Mouse (Mus musculus) testis, adult 2 months (tissue): Measurements from ENCODE around the gene Ace.

ENCODE experiments used
- CTCF ChIP-seq: fragments of 200-500 bp; IDR thresholded peaks from 2 replicates; pipeline ENCODE4 v1.5.1; 2012; ENCODE audit warnings: low read depth, mild to moderate bottlenecking, inconsistent platforms, low read length, moderate library complexity; ENCODE audit not compliant: control insufficient read depth, insufficient read depth, insufficient replicate concordance
- POLR2A ChIP-seq: fragments of 200-500 bp; IDR thresholded peaks from 2 replicates; pipeline ENCODE4 v1.6.1; 2012; ENCODE audit warnings: low read depth, mild to moderate bottlenecking, inconsistent platforms, low read length, moderate library complexity; ENCODE audit not compliant: control insufficient read depth

DNA sequence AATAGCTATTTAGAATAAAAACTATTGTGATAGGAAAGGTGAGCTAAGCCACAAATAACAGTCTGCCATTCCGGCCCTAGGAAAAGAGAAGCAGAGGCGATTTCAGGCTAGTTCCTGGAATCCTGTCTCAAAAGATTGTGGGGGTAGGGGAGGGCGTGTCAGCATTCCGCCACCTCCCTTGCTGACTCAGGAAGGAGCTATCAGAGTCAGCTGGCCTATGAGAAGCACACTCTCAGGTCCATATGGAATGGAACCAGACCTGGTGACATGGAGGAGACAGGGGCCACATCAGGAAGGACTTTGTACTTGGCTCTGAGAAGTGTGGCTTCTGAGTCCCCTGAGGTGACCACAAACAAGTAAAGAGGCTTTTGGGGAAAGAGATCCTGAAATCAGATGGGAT is 17.2 kb upstream of the Ace start:
- TF ChIP-seq CTCF (no peak), POLR2A (no peak)
